Mouse (Mus musculus): ENCODE data around the gene Catsper4.
A peak's percentile ranks its signal among the peaks of the same experiment; 100 is the strongest.

Gene Catsper4

DNA sequence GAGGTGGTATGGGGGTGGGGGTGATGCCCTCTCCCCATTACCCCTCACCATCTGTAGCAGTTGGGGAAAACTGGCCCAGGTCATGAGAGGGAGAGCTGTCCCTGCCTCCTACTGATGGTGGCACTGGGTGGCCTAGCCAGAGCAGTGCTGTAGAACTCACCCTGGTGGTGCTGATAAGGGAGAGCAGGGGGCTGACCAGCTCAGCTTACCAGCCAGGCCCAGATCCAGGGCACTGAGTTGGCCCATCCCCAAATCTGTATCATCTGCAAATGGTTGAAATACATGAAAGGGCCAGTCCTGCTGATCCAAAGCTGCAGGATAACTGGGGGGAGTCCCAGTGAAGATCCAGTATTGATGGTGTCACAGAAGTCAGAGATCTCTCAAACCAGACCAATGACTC lies 45.4 kb downstream of the Catsper4 start:
- peak; percentile 16 for DNase-seq (ENCODE audit: low read depth, low spot score)

DNA sequence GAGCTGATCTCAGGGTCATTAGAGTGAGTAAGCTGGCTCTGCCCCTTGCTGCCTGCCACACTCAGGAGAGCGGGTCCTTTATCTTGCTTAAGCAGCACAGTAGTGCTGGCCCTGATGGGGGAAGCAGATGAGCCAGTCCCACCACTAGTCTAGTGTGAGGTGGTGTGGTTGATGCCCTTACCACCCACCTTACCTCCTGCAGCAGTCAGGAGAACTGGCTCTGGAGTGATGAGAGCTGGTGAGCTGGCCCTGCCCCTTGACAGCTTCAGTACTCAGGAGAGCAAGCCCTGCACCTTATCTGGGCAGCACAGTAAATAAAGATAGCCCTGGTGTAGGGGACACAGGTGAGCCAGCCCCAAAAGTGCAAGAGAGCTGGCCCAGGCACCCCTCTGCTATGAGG lies 46.1 kb downstream of the Catsper4 start:
- no peak for DNase-seq (ENCODE audit: low read depth, low spot score)

DNA sequence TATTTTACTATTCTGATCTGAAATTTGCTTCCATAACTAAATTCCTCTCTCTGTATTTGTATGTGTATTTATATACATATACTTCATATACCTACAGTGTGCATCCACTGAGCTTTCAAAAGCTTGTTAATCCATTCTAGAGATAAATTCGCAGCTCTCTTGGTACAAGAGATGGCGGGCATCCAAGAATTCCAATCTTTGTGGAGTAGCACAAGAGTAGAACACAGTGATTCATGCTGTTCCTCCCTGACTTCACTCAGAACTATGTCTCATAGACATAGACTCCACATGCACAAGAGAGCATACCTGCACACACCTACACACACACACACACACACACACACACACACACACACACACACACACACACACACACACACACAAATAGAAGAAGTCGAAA lies 54.8 kb downstream of the Catsper4 start:
- DNase-seq (ENCODE audit: low read depth, low spot score): no peak

DNA sequence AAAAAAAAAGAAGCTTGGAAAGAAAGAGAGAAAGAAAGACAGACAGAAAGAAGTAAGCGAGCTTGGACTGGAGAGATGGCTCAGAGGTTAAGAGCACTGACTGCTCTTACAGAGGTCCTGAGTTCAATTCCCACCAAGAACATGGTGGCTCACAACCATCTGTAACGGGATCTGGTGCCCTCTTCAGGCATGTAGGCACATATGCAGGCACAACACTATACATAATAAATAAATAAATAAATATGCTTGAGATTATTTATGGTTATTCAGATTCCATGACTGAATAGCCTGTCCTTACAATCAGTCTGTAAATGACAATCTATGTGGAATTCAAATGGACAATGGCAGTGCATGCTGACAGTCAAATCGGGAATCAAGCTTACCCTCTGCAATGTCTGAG lies 60.3 kb downstream of the Catsper4 start:
- DNase-seq (ENCODE audit: low read depth, low spot score): peak; percentile 36

DNA sequence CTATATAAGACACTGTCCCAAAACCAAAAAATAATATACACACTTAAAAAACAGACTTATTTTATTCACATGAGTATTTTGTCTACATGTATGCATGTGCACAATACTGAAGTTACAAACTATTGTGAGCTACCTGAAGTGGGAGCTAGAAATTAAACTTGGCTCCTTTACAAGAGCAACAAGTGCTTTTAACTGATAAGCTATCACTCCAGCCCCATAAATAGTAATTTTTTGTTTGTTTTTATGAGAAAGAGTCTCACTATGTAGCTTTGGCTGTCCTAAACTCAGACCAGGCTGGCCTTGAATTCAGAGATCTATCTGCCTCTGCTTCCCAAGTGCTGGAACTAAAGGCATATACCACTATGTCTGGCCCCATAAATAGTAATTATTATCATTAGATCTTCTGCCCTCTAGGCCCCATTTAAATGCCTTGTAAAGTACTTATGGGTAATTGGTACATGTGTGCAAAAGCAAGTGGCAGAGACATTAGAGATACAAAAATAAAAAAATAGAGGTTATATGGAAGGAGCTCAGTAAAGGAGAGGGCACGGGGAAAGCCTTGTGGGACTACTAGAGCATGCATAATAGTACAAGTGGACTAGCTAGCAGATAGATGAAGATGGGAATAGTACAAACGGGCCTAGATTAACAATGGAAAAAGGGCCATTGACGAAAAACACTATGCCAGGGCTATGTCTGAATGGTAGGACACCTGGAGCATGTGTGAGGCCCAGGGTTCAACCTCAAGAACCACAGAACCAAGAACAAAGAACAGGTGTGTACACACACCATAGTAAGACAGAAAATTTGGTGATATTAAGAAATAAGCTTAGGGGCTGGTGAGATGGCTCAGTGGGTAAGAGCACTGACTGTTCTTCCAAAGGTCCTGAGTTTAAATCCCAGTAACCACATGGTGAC lies 61.4 kb downstream of the Catsper4 start:
- DNase-seq (ENCODE audit: low read depth, low spot score): no peak

DNA sequence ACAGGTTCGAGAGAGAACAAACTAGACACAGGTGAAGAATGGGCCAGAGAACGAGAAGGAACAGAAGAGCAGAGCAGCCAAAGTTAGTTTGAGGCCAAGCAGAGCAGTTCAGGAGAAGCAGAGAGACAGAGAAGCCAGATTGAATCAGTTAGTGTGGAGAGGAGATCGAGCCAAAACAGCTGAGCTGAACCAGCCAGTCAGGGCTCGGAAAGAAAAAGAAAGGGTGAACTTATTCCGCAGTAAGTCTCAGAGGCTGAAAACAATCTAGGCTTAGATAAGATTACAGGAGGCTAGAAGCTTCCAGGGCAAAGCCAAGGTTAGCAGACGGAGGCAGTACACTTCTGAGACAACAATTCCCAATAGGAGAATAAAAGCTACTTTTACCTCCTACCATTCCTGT lies 62.2 kb downstream of the Catsper4 start:
- no peak for DNase-seq (ENCODE audit: low read depth, low spot score)

DNA sequence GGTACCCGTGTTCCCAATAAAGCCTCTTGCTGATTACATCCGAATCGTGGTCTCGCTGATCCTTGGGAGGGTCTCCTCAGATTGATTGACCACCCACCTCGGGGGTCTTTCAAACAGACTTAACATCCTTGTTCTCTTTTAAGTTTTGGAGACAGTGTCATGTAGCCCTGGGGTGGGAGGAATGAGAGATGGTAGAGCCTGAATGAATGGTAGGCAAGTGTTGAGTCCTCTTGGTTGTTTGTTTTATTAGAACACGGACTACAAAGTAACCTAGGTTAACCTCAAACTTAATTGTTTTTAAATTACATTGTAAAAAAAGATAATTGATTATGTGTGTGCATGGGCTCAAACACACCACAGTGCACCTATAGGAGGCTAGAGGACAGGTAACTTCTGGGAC lies 62.6 kb downstream of the Catsper4 start:
- no peak for DNase-seq (ENCODE audit: low read depth, low spot score)
